Mouse (Mus musculus): ENCODE measurements around the gene Chd1. TPM values are rescaled to one million over a fixed set of nuclear protein-coding genes. Genes with fewer than 3 reads are reported as not detected.
"Not testable (repeated sequence)": the region's sequence is repeated elsewhere in the genome, so short reads cannot be mapped to it uniquely, and the experiment has no call there.

Gene Chd1
- polyA plus RNA-seq, 1 experiment from 2014 or later = 26.0 TPM

- Histone ChIP-seq H3K4me3 (replicated peaks) (peak overlapping the region; percentile 88), H3K4me2 (replicated peaks) (peak overlapping the region; percentile 83), H3K36me3 (peaks cover 14% of the 10 kb centered on the region), H3K27ac (peak overlapping the region; percentile 97), H3K27me3 (no peaks in the 10 kb centered on the region), H3K9me3 (no peaks in the 10 kb centered on the region), H3K9ac (replicated peaks) (peak overlapping the region; percentile 91), H3K4me1 (replicated peaks) (peaks cover 28% of the 10 kb centered on the region)
- ATAC-seq = no peak
- 6% methylated on average over 12 of the region's 12 CpGs for WGBS
Observed at GRCm38 (mm10) chr17:15704158-15704474, 651 bp upstream of the Chd1 start.

GRCm38 (mm10) chr17:15705303-15706284, 827 bp downstream of the Chd1 start:
- H3K27ac ChIP-seq = peak overlapping the region; percentile 97

GRCm38 (mm10) chr17:15714507-15714906, 9.7 kb downstream of the Chd1 start:
- ATAC-seq = no peak
- Histone ChIP-seq H3K9me3 (no peaks in the 10 kb centered on the region), H3K4me2 (replicated peaks) (no peak overlapping the region), H3K27me3 (no peaks in the 10 kb centered on the region), H3K4me3 (replicated peaks) (no peak overlapping the region), H3K9ac (replicated peaks) (no peak overlapping the region), H3K36me3 (peaks cover 15% of the 10 kb centered on the region), H3K27ac (no peak overlapping the region), H3K4me1 (replicated peaks) (peaks cover 24% of the 10 kb centered on the region)
- 57% methylated on average over 4 of the region's 4 CpGs for WGBS

More at GRCm38 (mm10) chr17:15705303-15706284, 827 bp downstream of the Chd1 start:
- Histone ChIP-seq H3K9me3 (no peaks in the 10 kb centered on the region), H3K4me1 (replicated peaks) (peaks cover 32% of the 10 kb centered on the region), H3K27me3 (no peaks in the 10 kb centered on the region), H3K9ac (replicated peaks) (peak overlapping the region; percentile 91), H3K36me3 (peaks cover 20% of the 10 kb centered on the region), H3K4me3 (replicated peaks) (peak overlapping the region; percentile 88), H3K4me2 (replicated peaks) (peak overlapping the region; percentile 83)
- under 1% methylated on average over 56 of the region's 89 CpGs for WGBS
- ATAC-seq = peak; percentile 77

- no peak overlapping the region for H3K4me2 ChIP-seq (replicated peaks)
- 75% methylated on average over 3 of the region's 3 CpGs for WGBS
- no peaks in the 10 kb centered on the region for H3K27me3 ChIP-seq
- H3K36me3 ChIP-seq = peaks cover 13% of the 10 kb centered on the region
- H3K9me3 ChIP-seq = no peaks in the 10 kb centered on the region
- ATAC-seq = peak; percentile 81
- no peak overlapping the region for H3K4me3 ChIP-seq (replicated peaks)
- H3K9ac ChIP-seq (replicated peaks) = no peak overlapping the region
- no peak overlapping the region for H3K27ac ChIP-seq
- peaks cover 24% of the 10 kb centered on the region for H3K4me1 ChIP-seq (replicated peaks)
Observed at GRCm38 (mm10) chr17:15715013-15715902, 10.5 kb downstream of the Chd1 start.

DNA sequence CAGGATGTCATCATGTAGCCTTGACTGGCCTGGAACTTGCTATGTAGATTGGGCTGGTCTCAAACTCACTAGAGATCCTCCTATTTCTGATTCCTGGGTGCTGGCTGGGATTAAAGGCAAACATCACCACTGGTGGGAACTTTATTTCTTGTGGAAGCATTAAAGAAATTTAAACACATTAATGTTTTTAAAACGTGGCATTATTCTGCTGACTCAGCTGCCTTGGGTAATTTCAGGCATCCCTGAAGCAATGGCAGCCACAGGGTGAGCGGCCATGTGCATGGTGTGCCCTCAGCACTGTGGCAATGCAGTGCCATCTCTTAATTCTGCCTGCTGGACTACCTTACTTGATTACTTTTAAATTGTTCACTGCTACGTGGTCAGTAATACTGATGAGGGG, 11.2 kb downstream of the Chd1 start:
- Histone ChIP-seq H3K4me2 (replicated peaks) (no peak overlapping the region), H3K4me1 (replicated peaks) (peaks cover 18% of the 10 kb centered on the region), H3K9ac (replicated peaks) (no peak overlapping the region), H3K36me3 (peaks cover 10% of the 10 kb centered on the region), H3K27me3 (no peaks in the 10 kb centered on the region), H3K4me3 (replicated peaks) (no peak overlapping the region), H3K27ac (no peak overlapping the region), H3K9me3 (no peaks in the 10 kb centered on the region)
- WGBS = 83% methylated on average over 3 of the region's 3 CpGs
- no peak for ATAC-seq

GRCm38 (mm10) chr17:15720841-15721240, 16.1 kb downstream of the Chd1 start:
- Histone ChIP-seq H3K36me3 (peaks cover 15% of the 10 kb centered on the region), H3K9me3 (no peaks in the 10 kb centered on the region), H3K4me3 (replicated peaks) (no peak overlapping the region), H3K9ac (replicated peaks) (no peak overlapping the region), H3K27me3 (no peaks in the 10 kb centered on the region), H3K27ac (no peak overlapping the region), H3K4me1 (replicated peaks) (0 out of 2 replicates have a peak, but pooled peaks cover 3% of the 10 kb centered on the region), H3K4me2 (replicated peaks) (no peak overlapping the region)
- ATAC-seq = no peak
- WGBS = 91% methylated on average over 3 of the region's 3 CpGs

DNA sequence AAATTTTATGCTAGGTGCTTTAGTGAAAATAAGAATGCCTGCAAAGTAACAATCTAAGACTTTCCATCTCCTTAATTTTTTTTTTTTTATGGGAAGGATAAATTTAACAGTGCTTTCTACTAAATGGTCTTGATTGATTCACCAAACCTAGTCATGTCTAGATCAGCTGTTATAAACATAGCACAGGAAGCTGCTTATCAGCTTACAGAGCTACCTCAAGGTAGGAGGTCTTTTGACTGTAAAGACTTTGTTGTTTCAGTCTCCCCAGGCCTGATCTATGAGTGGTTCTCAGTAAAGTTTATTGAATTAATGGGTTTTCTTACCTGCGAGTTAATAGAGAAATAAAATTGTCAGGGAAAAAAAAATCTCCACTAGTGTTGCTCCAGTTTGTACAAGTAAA, 18.5 kb downstream of the Chd1 start:
- Histone ChIP-seq H3K36me3 (peaks cover 37% of the 10 kb centered on the region), H3K9ac (replicated peaks) (no peak overlapping the region), H3K9me3 (no peaks in the 10 kb centered on the region), H3K27ac (no peak overlapping the region), H3K4me1 (replicated peaks) (no peaks in the 10 kb centered on the region), H3K27me3 (no peaks in the 10 kb centered on the region), H3K4me2 (replicated peaks) (no peak overlapping the region), H3K4me3 (replicated peaks) (no peak overlapping the region)
- 84% methylated on average over 1 of the region's 1 CpGs for WGBS
- no peak for ATAC-seq

DNA sequence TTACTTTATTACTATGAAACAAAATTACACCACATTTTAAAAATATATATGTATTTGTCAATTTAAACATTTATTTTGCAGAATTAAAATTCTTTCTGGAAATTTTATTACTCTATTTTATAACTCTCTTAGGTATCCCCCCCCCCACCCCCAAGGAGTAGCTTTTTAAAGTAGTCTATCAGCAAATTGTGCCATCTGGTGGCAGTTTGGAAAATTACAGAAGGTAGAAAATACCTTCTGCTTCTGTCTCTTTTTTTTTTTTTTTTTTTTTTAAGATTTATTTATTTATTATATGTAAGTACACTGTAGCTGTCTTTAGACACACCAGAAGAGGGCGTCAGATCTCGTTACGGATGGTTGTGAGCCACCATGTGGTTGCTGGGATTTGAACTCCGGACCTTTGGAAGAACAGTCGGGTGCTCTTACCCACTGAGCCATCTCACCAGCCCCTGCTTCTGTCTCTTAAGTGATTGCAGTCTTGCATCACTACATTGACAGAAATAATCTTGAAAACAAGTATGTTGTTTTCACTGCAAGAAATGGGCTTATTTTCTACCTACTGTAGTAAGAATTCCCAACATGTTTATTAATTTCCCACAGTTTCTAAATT, 19.2 kb downstream of the Chd1 start:
- not testable (repeated sequence) for H3K4me3 ChIP-seq (replicated peaks); H3K27me3 ChIP-seq; H3K4me1 ChIP-seq (replicated peaks); H3K4me2 ChIP-seq (replicated peaks); H3K27ac ChIP-seq; H3K9ac ChIP-seq (replicated peaks); ATAC-seq; H3K9me3 ChIP-seq
- WGBS = 89% methylated on average over 2 of the region's 5 CpGs
- peaks cover 39% of the 10 kb centered on the region for H3K36me3 ChIP-seq

GRCm38 (mm10) chr17:15731706-15732105, 26.9 kb downstream of the Chd1 start:
- Histone ChIP-seq H3K9ac (replicated peaks) (no peak overlapping the region), H3K36me3 (peaks cover 57% of the 10 kb centered on the region), H3K9me3 (no peaks in the 10 kb centered on the region), H3K4me3 (replicated peaks) (no peak overlapping the region), H3K27me3 (no peaks in the 10 kb centered on the region), H3K27ac (no peak overlapping the region), H3K4me2 (replicated peaks) (no peak overlapping the region), H3K4me1 (replicated peaks) (no peaks in the 10 kb centered on the region)
- no peak for ATAC-seq
- 87% methylated on average over 5 of the region's 5 CpGs for WGBS

DNA sequence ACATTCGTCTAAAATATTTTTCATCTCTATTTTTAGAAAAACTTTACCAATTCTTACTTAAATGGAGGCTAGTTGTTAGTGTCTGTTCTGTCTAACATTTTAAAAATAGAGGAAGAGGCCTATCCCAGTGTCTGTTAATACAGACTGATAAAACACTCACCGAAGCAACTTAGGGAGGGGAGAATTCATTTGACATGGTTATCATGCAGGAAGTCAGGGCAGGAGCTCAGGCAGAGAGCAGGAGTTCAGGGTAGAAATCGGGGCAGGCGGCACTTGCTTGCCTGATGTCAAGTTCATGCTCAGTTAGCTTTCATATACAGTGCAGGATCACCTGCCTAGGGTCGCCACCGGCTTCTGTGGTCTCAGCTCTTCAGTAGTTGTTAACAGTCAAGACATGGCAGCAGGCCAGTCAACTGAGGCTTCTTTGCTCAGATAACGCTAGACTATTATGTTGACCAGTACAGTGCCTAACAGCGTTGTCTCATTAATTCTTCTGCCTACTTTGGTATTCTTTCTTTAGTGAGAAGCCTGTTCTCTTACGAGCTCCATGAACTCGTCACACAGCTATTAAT, 32.7 kb downstream of the Chd1 start:
- Histone ChIP-seq H3K36me3 (peaks cover 52% of the 10 kb centered on the region), H3K4me1 (replicated peaks) (no peaks in the 10 kb centered on the region), H3K9me3 (no peaks in the 10 kb centered on the region)

GRCm38 (mm10) chr17:15741836-15742235, 37.1 kb downstream of the Chd1 start:
- ATAC-seq = no peak
- H3K4me3 ChIP-seq (replicated peaks) = no peak overlapping the region
- WGBS = 91% methylated on average over 8 of the region's 8 CpGs
- no peak overlapping the region for H3K4me2 ChIP-seq (replicated peaks)
- no peaks in the 10 kb centered on the region for H3K9me3 ChIP-seq
- H3K27ac ChIP-seq = no peak overlapping the region
- H3K36me3 ChIP-seq = peaks cover 46% of the 10 kb centered on the region
- no peak overlapping the region for H3K9ac ChIP-seq (replicated peaks)
- no peaks in the 10 kb centered on the region for H3K27me3 ChIP-seq
- H3K4me1 ChIP-seq (replicated peaks) = no peaks in the 10 kb centered on the region

More for the DNA sequence above, 32.7 kb downstream of the Chd1 start:
- no peak for ATAC-seq
- WGBS = 92% methylated on average over 10 of the region's 10 CpGs
- Histone ChIP-seq H3K4me3 (replicated peaks) (no peak overlapping the region), H3K27ac (no peak overlapping the region), H3K9ac (replicated peaks) (no peak overlapping the region), H3K27me3 (no peaks in the 10 kb centered on the region), H3K4me2 (replicated peaks) (no peak overlapping the region)
